Mouse (Mus musculus): ENCODE measurements around the gene Mpz. TPM values are rescaled to one million over a fixed set of nuclear protein-coding genes. Genes with fewer than 3 reads are reported as not detected.

Gene Mpz
- total RNA-seq, 2 experiments from 2014 or later, result not detected

GRCm38 (mm10) chr1:171185655-171186054 lies 35.1 kb downstream of the Mpz start:
- ATAC-seq (ENCODE audit: poor library complexity, severe bottlenecking), result no peak

- 0 out of 2 replicates have a peak, but pooled peaks have one; percentile 9 for ATAC-seq (ENCODE audit: poor library complexity, severe bottlenecking)
Observed at GRCm38 (mm10) chr1:171187851-171188700, 37.6 kb downstream of the Mpz start.

GRCm38 (mm10) chr1:171189046-171189445 lies 38.5 kb downstream of the Mpz start:
- no peak for ATAC-seq (ENCODE audit: poor library complexity, severe bottlenecking)

GRCm38 (mm10) chr1:171189476-171190114 lies 39.1 kb downstream of the Mpz start:
- ATAC-seq (ENCODE audit: poor library complexity, severe bottlenecking), result no peak

- no peak for ATAC-seq (ENCODE audit: poor library complexity, severe bottlenecking)
Observed at GRCm38 (mm10) chr1:171190832-171191231, 40.3 kb downstream of the Mpz start.

- no peak for ATAC-seq (ENCODE audit: poor library complexity, severe bottlenecking)
Observed at GRCm38 (mm10) chr1:171192283-171192682, 41.8 kb downstream of the Mpz start.

- no peak for ATAC-seq (ENCODE audit: poor library complexity, severe bottlenecking)
Observed at GRCm38 (mm10) chr1:171193093-171193840, 42.8 kb downstream of the Mpz start.

- ATAC-seq (ENCODE audit: poor library complexity, severe bottlenecking), result no peak
Observed at GRCm38 (mm10) chr1:171193911-171194830, 43.7 kb downstream of the Mpz start.

- 0 out of 2 replicates have a peak, but pooled peaks have one; percentile 19 for ATAC-seq (ENCODE audit: poor library complexity, severe bottlenecking)
Observed at GRCm38 (mm10) chr1:171195046-171195822, 44.7 kb downstream of the Mpz start.

- peak; percentile 91 for ATAC-seq (ENCODE audit: poor library complexity, severe bottlenecking)
Observed at GRCm38 (mm10) chr1:171195887-171196397, 45.4 kb downstream of the Mpz start, which contains the start of gene Pcp4l1. Gene Pcp4l1 (minus strand): TSS chr1:171196268.

- no peak for ATAC-seq (ENCODE audit: poor library complexity, severe bottlenecking)
Observed at GRCm38 (mm10) chr1:171199532-171199931, 49.0 kb downstream of the Mpz start.

- ATAC-seq (ENCODE audit: poor library complexity, severe bottlenecking), result no peak
Observed at GRCm38 (mm10) chr1:171200769-171201168, 50.3 kb downstream of the Mpz start.

- ATAC-seq (ENCODE audit: poor library complexity, severe bottlenecking), result no peak
Observed at GRCm38 (mm10) chr1:171203471-171204248, 53.1 kb downstream of the Mpz start.

GRCm38 (mm10) chr1:171204249-171204644 lies 53.7 kb downstream of the Mpz start:
- no peak for ATAC-seq (ENCODE audit: poor library complexity, severe bottlenecking)

GRCm38 (mm10) chr1:171205704-171206493 lies 55.4 kb downstream of the Mpz start:
- ATAC-seq (ENCODE audit: poor library complexity, severe bottlenecking), result no peak

GRCm38 (mm10) chr1:171209409-171209808 lies 58.9 kb downstream of the Mpz start:
- no peak for ATAC-seq (ENCODE audit: poor library complexity, severe bottlenecking)
